Mouse (Mus musculus): ENCODE results near the gene Tradd.

- TF ChIP-seq CTCF (IDR thresholded peaks at IDR 0.05) (no peak), EP300 (IDR thresholded peaks at IDR 0.05) (no peak)
Measured at GRCm38 (mm10) chr8:105275387-105275786, 11.0 kb upstream of the Tradd start.

All from lung, postnatal 0 days (tissue).